In genomic region chr1:93970380-93970779, GRCm38 (mm10) we compare ENCODE assay signal across 12 mouse cellular contexts. TPM values are rescaled to one million over a fixed set of nuclear protein-coding genes. Genes with fewer than 3 reads are reported as not detected.
"Had no signal": no experiment of that assay in that cellular context is flagged by ENCODE, and none has a peak within 500 bp of the region (broad histone marks: within the 10 kb centered on the region; RNA-seq: fewer than 3 reads in every experiment).

No protein-coding gene starts in this region.

RNA-seq across cellular contexts. Expression of gene Gal3st2c, which starts 19.9 kb away (rescaled TPM):
- polyA plus RNA-seq: neural tube, embryonic 14.5 days; neural tube, embryonic 15.5 days; stomach, embryonic 14.5 days; stomach, embryonic 15.5 days; stomach, embryonic 16.5 days; stomach, postnatal 0 days; testis, adult 2 months; urinary bladder, adult 2 months had no signal

RNA-seq across cellular contexts. Expression of gene Neu4, which starts 49.9 kb away (rescaled TPM):
- polyA plus RNA-seq: neural tube, embryonic 14.5 days; small intestine, adult 2 months; spleen, adult 2 months; stomach, embryonic 14.5 days; stomach, embryonic 15.5 days; stomach, embryonic 16.5 days; stomach, postnatal 0 days; testis, adult 2 months; thymus, adult 2 months; thymus, postnatal 0 days; urinary bladder, adult 2 months had no signal

RNA-seq across cellular contexts. Expression of gene Gal3st2b, which starts 52.3 kb away (rescaled TPM):
- polyA plus RNA-seq: neural tube, embryonic 14.5 days; neural tube, embryonic 15.5 days had no signal
